16 mouse cellular contexts compared by ENCODE assay signal in genomic region chr16:32586482-32586881, GRCm38 (mm10).
"Had no signal": no experiment of that assay in that cellular context is flagged by ENCODE, and none has a peak within 500 bp of the region (broad histone marks: within the 10 kb centered on the region; RNA-seq: fewer than 3 reads in every experiment).

No protein-coding gene starts in this region.

- H3K4me2 ChIP-seq: neural tube, embryonic 13.5 days; neural tube, embryonic 15.5 days; stomach, embryonic 15.5 days had no signal

- H3K27me3 ChIP-seq: neural tube, embryonic 13.5 days; neural tube, embryonic 15.5 days; stomach, embryonic 15.5 days had no signal

- H3K9me3 ChIP-seq: neural tube, embryonic 13.5 days; neural tube, embryonic 15.5 days; stomach, embryonic 15.5 days had no signal

- DNase-seq: retina, postnatal 1 day; right cerebral cortex, adult 18-20 months; right cerebral cortex, postnatal 14 days; right cerebral cortex, postnatal 25 days; right cerebral cortex, postnatal 4 days; spleen, adult 18-20 months; thymus, adult 18-20 months; thymus, adult 2 months; thymus, postnatal 14 days; thymus, postnatal 25 days; thymus, postnatal 36 days; thymus, postnatal 4 days had no signal

- H3K4me3 ChIP-seq: neural tube, embryonic 13.5 days; neural tube, embryonic 15.5 days; stomach, embryonic 15.5 days had no signal

- H3K4me1 ChIP-seq: neural tube, embryonic 13.5 days; neural tube, embryonic 15.5 days; stomach, embryonic 15.5 days had no signal

- H3K36me3 ChIP-seq: neural tube, embryonic 13.5 days; neural tube, embryonic 15.5 days; stomach, embryonic 15.5 days had no signal

- H3K27ac ChIP-seq: neural tube, embryonic 13.5 days; neural tube, embryonic 15.5 days; stomach, embryonic 15.5 days; stomach, postnatal 0 days had no signal

- H3K9ac ChIP-seq: neural tube, embryonic 13.5 days; neural tube, embryonic 15.5 days; stomach, embryonic 15.5 days had no signal
